Mouse (Mus musculus): ENCODE measurements around the gene Aloxe3.

The Aloxe3 gene

GRCm38 (mm10) chr11:69125041-69125851 is 450 bp upstream of the Aloxe3 start:
- peak; percentile 87 for DNase-seq (ENCODE audit: low spot score)

- DNase-seq (ENCODE audit: low spot score) = no peak
Observed at GRCm38 (mm10) chr11:69125919-69126705, 416 bp downstream of the Aloxe3 start.

- no peak for DNase-seq (ENCODE audit: low spot score)
Observed at GRCm38 (mm10) chr11:69126706-69127095, 1.0 kb downstream of the Aloxe3 start.

- no peak for DNase-seq (ENCODE audit: low spot score)
Observed at GRCm38 (mm10) chr11:69128426-69129122, 2.9 kb downstream of the Aloxe3 start.

- no peak for DNase-seq (ENCODE audit: low spot score)
Observed at GRCm38 (mm10) chr11:69133566-69133922, 7.8 kb downstream of the Aloxe3 start.

- DNase-seq (ENCODE audit: low spot score) = peak; percentile 83
Observed at GRCm38 (mm10) chr11:69133923-69134621, 8.4 kb downstream of the Aloxe3 start.

GRCm38 (mm10) chr11:69134622-69134968 is 8.9 kb downstream of the Aloxe3 start:
- no peak for DNase-seq (ENCODE audit: low spot score)

GRCm38 (mm10) chr11:69135361-69135760 is 9.7 kb downstream of the Aloxe3 start:
- DNase-seq (ENCODE audit: low spot score) = no peak

- DNase-seq (ENCODE audit: low spot score) = no peak
Observed at GRCm38 (mm10) chr11:69147546-69147945, 21.9 kb downstream of the Aloxe3 start.

- DNase-seq (ENCODE audit: low spot score) = no peak
Observed at GRCm38 (mm10) chr11:69148451-69148960, 22.8 kb downstream of the Aloxe3 start.

- DNase-seq (ENCODE audit: low spot score) = peak; percentile 44
Observed at GRCm38 (mm10) chr11:69149728-69150127, 24.0 kb downstream of the Aloxe3 start.

GRCm38 (mm10) chr11:69150444-69150843 is 24.7 kb downstream of the Aloxe3 start:
- DNase-seq (ENCODE audit: low spot score) = peak; percentile 77

- no peak for DNase-seq (ENCODE audit: low spot score)
Observed at GRCm38 (mm10) chr11:69151004-69151403, 25.3 kb downstream of the Aloxe3 start.

- DNase-seq (ENCODE audit: low spot score) = peak; percentile 45
Observed at GRCm38 (mm10) chr11:69153831-69154230, 28.1 kb downstream of the Aloxe3 start.

GRCm38 (mm10) chr11:69155351-69155750 is 29.7 kb downstream of the Aloxe3 start:
- no peak for DNase-seq (ENCODE audit: low spot score)

- no peak for DNase-seq (ENCODE audit: low spot score)
Observed at GRCm38 (mm10) chr11:69156800-69157199, 31.1 kb downstream of the Aloxe3 start, which contains the start of gene Alox12b. TSS of gene Alox12b (plus strand) at chr11:69156989.

GRCm38 (mm10) chr11:69169313-69169712 is 43.6 kb downstream of the Aloxe3 start:
- DNase-seq (ENCODE audit: low spot score) = peak; percentile 48

GRCm38 (mm10) chr11:69171626-69172025 is 45.9 kb downstream of the Aloxe3 start:
- DNase-seq (ENCODE audit: low spot score) = peak; percentile 58

GRCm38 (mm10) chr11:69172606-69173005 is 46.9 kb downstream of the Aloxe3 start:
- DNase-seq (ENCODE audit: low spot score) = no peak

GRCm38 (mm10) chr11:69174722-69175121 is 49.0 kb downstream of the Aloxe3 start:
- no peak for DNase-seq (ENCODE audit: low spot score)

- DNase-seq (ENCODE audit: low spot score) = no peak
Observed at GRCm38 (mm10) chr11:69178525-69178924, 52.8 kb downstream of the Aloxe3 start.

- no peak for DNase-seq (ENCODE audit: low spot score)
Observed at GRCm38 (mm10) chr11:69179512-69179911, 53.8 kb downstream of the Aloxe3 start.
